ENCODE assay signal across 12 mouse cellular contexts in genomic region chr4:15205796-15206195, GRCm38 (mm10).
"Had no signal": no experiment of that assay in that cellular context is flagged by ENCODE, and none has a peak within 500 bp of the region (broad histone marks: within the 10 kb centered on the region; RNA-seq: fewer than 3 reads in every experiment).

No protein-coding gene starts in this region.

- H3K27me3 ChIP-seq: limb, embryonic 13.5 days; liver, embryonic 13.5 days; midbrain, embryonic 13.5 days had no signal

- H3K36me3 ChIP-seq: limb, embryonic 13.5 days; liver, embryonic 13.5 days; midbrain, embryonic 13.5 days had no signal

- H3K27ac ChIP-seq: kidney, postnatal 0 days; limb, embryonic 13.5 days; liver, embryonic 13.5 days; midbrain, embryonic 13.5 days had no signal

- H3K9ac ChIP-seq: limb, embryonic 13.5 days; liver, embryonic 13.5 days; liver, postnatal 0 days; midbrain, embryonic 13.5 days had no signal

- H3K4me1 ChIP-seq: liver, embryonic 13.5 days; midbrain, embryonic 13.5 days had no signal

- H3K4me3 ChIP-seq: limb, embryonic 13.5 days; liver, embryonic 13.5 days; midbrain, embryonic 13.5 days had no signal

- ATAC-seq: liver, postnatal 0 days; midbrain, embryonic 13.5 days had no signal

- DNase-seq: kidney, adult 9 months; kidney, postnatal 36 days; layer of hippocampus, adult 9-11 months; liver, embryonic 13.5 days; liver, postnatal 0 days; lung, postnatal 14 days; right cerebral cortex, adult 18-20 months; right cerebral cortex, postnatal 25 days; thymus, postnatal 36 days had no signal

- H3K4me2 ChIP-seq: limb, embryonic 13.5 days; liver, embryonic 13.5 days; midbrain, embryonic 13.5 days had no signal

- H3K9me3 ChIP-seq: limb, embryonic 13.5 days; liver, embryonic 13.5 days; midbrain, embryonic 13.5 days had no signal
